Mouse (Mus musculus) heart, embryonic 11.5 days (tissue): ENCODE data around the gene Ece1. TPM values are rescaled to one million over a fixed set of nuclear protein-coding genes. Genes with fewer than 3 reads are reported as not detected.

ENCODE experiments used
- ATAC-seq: fragments of 200-750 bp; cut with Nextera tagmentation; replicated peaks from 2 replicates; pipeline ENCODE4 v1.8.0; 2017; ENCODE audit warnings: moderate library complexity; ENCODE audit not compliant: insufficient number of reproducible peaks, low FRiP score, low TSS enrichment
- H3K27ac ChIP-seq: fragments of 300-500 bp; sonication (generic); 2 replicates; pipeline ENCODE4 v1.5.1; 2014; ENCODE audit warnings: mild to moderate bottlenecking, low read depth, low read length
- H3K27me3 ChIP-seq: fragments of 300-500 bp; sonication (generic); 2 replicates; pipeline ENCODE4 v1.6.1; 2014; ENCODE audit warnings: mild to moderate bottlenecking, low read length, mixed read lengths; ENCODE audit not compliant: control insufficient read depth, insufficient read depth
- H3K36me3 ChIP-seq: fragments of 300-500 bp; sonication (generic); 2 replicates; pipeline ENCODE4 v1.6.1; 2014; ENCODE audit warnings: mild to moderate bottlenecking, low read length, moderate library complexity, mixed read lengths; ENCODE audit not compliant: control insufficient read depth, insufficient read depth
- H3K4me1 ChIP-seq: fragments of 300-500 bp; sonication (generic); 2 replicates; pipeline ENCODE4 v1.6.1; 2014; ENCODE audit warnings: low read length; ENCODE audit not compliant: control insufficient read depth, insufficient read depth
- H3K4me2 ChIP-seq: fragments of 300-500 bp; sonication (generic); 2 replicates; pipeline ENCODE4 v1.6.1; 2014; ENCODE audit warnings: mild to moderate bottlenecking, moderate library complexity
- H3K4me3 ChIP-seq: fragments of 300-500 bp; sonication (generic); 2 replicates; pipeline ENCODE4 v1.5.1; 2014; ENCODE audit warnings: low read depth, low read length
- H3K9ac ChIP-seq: fragments of 300-500 bp; sonication (generic); 2 replicates; pipeline ENCODE4 v1.6.1; 2014; ENCODE audit warnings: mild to moderate bottlenecking, low read depth, low read length, moderate library complexity
- H3K9me3 ChIP-seq: fragments of 300-500 bp; sonication (generic); replicated peaks from 2 replicates; pipeline ENCODE4 v1.6.1; 2016; ENCODE audit warnings: low read length; ENCODE audit not compliant: control insufficient read depth
- WGBS: fragments of 180-500 bp; shearing (Covaris S2); extraction: QIAGEN DNeasy Blood & Tissue Kit; methylation state at CpG from one replicate; pipeline ENCODE4 v1.1.7; 2014; ENCODE audit not compliant: insufficient replicate concordance; 5-methylcytosine and 5-hydroxymethylcytosine counted together
- polyA plus RNA-seq: library from polyadenylated mRNA; unstranded; fragments of >200 nt; fragmentation: Nextera tagmentation; extraction: Ambion mirVana; gene quantifications from 2 replicates; pipeline ENCODE4 v1.2.1, GENCODE M21; 2014

Ece1 gene
- polyA plus RNA-seq, 1 experiment from 2014 or later, result 129 TPM

- Histone ChIP-seq H3K4me3 (no peak overlapping the region), H3K9me3 (no peaks in the 10 kb centered on the region), H3K4me1 (no peaks in the 10 kb centered on the region), H3K36me3 (no peaks in the 10 kb centered on the region), H3K9ac (no peak overlapping the region), H3K4me2 (no peak overlapping the region), H3K27ac (no peak overlapping the region), H3K27me3 (no peaks in the 10 kb centered on the region)
- ATAC-seq, result no peak
- 74% methylated on average over 3 of the region's 3 CpGs for WGBS
Measured at GRCm38 (mm10) chr4:137823542-137823941, 38.5 kb upstream of the Ece1 start.

GRCm38 (mm10) chr4:137824881-137825280 lies 37.2 kb upstream of the Ece1 start:
- H3K36me3 ChIP-seq, result no peaks in the 10 kb centered on the region
- WGBS, result 75% methylated on average over 2 of the region's 2 CpGs
- H3K27ac ChIP-seq, result no peak overlapping the region
- no peak overlapping the region for H3K9ac ChIP-seq
- no peaks in the 10 kb centered on the region for H3K9me3 ChIP-seq
- no peak overlapping the region for H3K4me2 ChIP-seq
- no peak for ATAC-seq
- H3K4me1 ChIP-seq, result no peaks in the 10 kb centered on the region
- no peak overlapping the region for H3K4me3 ChIP-seq
- H3K27me3 ChIP-seq, result peaks cover 5% of the 10 kb centered on the region

- H3K4me3 ChIP-seq, result no peak overlapping the region
- no peak overlapping the region for H3K4me2 ChIP-seq
- H3K9ac ChIP-seq, result no peak overlapping the region
- H3K36me3 ChIP-seq, result no peaks in the 10 kb centered on the region
- H3K27me3 ChIP-seq, result peaks cover 12% of the 10 kb centered on the region
- ATAC-seq, result no peak
- no peaks in the 10 kb centered on the region for H3K9me3 ChIP-seq
- 15% methylated on average over 6 of the region's 6 CpGs for WGBS
- H3K4me1 ChIP-seq, result no peaks in the 10 kb centered on the region
- no peak overlapping the region for H3K27ac ChIP-seq
Measured at GRCm38 (mm10) chr4:137830380-137830779, 31.7 kb upstream of the Ece1 start.

GRCm38 (mm10) chr4:137831598-137831997 lies 30.4 kb upstream of the Ece1 start:
- H3K9me3 ChIP-seq, result no peaks in the 10 kb centered on the region
- no peak overlapping the region for H3K4me2 ChIP-seq
- H3K27ac ChIP-seq, result no peak overlapping the region
- H3K36me3 ChIP-seq, result no peaks in the 10 kb centered on the region
- H3K9ac ChIP-seq, result no peak overlapping the region
- peaks cover 12% of the 10 kb centered on the region for H3K27me3 ChIP-seq
- no peaks in the 10 kb centered on the region for H3K4me1 ChIP-seq
- 72% methylated on average over 11 of the region's 11 CpGs for WGBS
- ATAC-seq, result no peak
- no peak overlapping the region for H3K4me3 ChIP-seq

GRCm38 (mm10) chr4:137835624-137836337 lies 26.3 kb upstream of the Ece1 start:
- H3K4me2 ChIP-seq, result 0 out of 2 replicates have a peak overlapping the region, but pooled peaks have one; percentile 34

GRCm38 (mm10) chr4:137836741-137837140 lies 25.3 kb upstream of the Ece1 start:
- peaks cover 10% of the 10 kb centered on the region; the same call in 1 of the 2 replicates for H3K27me3 ChIP-seq
- no peak overlapping the region for H3K4me3 ChIP-seq
- no peak overlapping the region for H3K4me2 ChIP-seq
- no peak overlapping the region for H3K9ac ChIP-seq
- H3K27ac ChIP-seq, result no peak overlapping the region
- WGBS, result 78% methylated on average over 5 of the region's 5 CpGs
- H3K4me1 ChIP-seq, result no peaks in the 10 kb centered on the region
- H3K9me3 ChIP-seq, result no peaks in the 10 kb centered on the region
- ATAC-seq, result no peak
- H3K36me3 ChIP-seq, result no peaks in the 10 kb centered on the region

More at GRCm38 (mm10) chr4:137835624-137836337, 26.3 kb upstream of the Ece1 start:
- peak; percentile 69 for ATAC-seq
- Histone ChIP-seq H3K36me3 (no peaks in the 10 kb centered on the region), H3K27ac (no peak overlapping the region), H3K4me1 (no peaks in the 10 kb centered on the region), H3K4me3 (no peak overlapping the region), H3K27me3 (peaks cover 8% of the 10 kb centered on the region; the same call in 1 of the 2 replicates), H3K9me3 (no peaks in the 10 kb centered on the region), H3K9ac (no peak overlapping the region)
- 10% methylated on average over 14 of the region's 14 CpGs for WGBS

GRCm38 (mm10) chr4:137837792-137838191 lies 24.2 kb upstream of the Ece1 start:
- peaks cover 10% of the 10 kb centered on the region; the same call in 1 of the 2 replicates for H3K27me3 ChIP-seq
- ATAC-seq, result no peak
- no peak overlapping the region for H3K4me3 ChIP-seq
- H3K36me3 ChIP-seq, result no peaks in the 10 kb centered on the region
- 72% methylated on average over 8 of the region's 8 CpGs for WGBS
- H3K27ac ChIP-seq, result no peak overlapping the region
- no peaks in the 10 kb centered on the region for H3K4me1 ChIP-seq
- H3K4me2 ChIP-seq, result no peak overlapping the region
- H3K9me3 ChIP-seq, result no peaks in the 10 kb centered on the region
- H3K9ac ChIP-seq, result no peak overlapping the region

GRCm38 (mm10) chr4:137838791-137839190 lies 23.2 kb upstream of the Ece1 start:
- Histone ChIP-seq H3K27me3 (peaks cover 10% of the 10 kb centered on the region; the same call in 1 of the 2 replicates), H3K4me3 (no peak overlapping the region), H3K27ac (no peak overlapping the region), H3K9me3 (no peaks in the 10 kb centered on the region), H3K36me3 (no peaks in the 10 kb centered on the region), H3K4me1 (no peaks in the 10 kb centered on the region), H3K4me2 (no peak overlapping the region), H3K9ac (no peak overlapping the region)
- WGBS, result 82% methylated on average over 2 of the region's 2 CpGs
- no peak for ATAC-seq

GRCm38 (mm10) chr4:137839452-137839851 lies 22.6 kb upstream of the Ece1 start:
- H3K4me2 ChIP-seq, result no peak overlapping the region
- H3K27me3 ChIP-seq, result peaks cover 10% of the 10 kb centered on the region; the same call in 1 of the 2 replicates
- H3K27ac ChIP-seq, result no peak overlapping the region
- H3K4me3 ChIP-seq, result no peak overlapping the region
- H3K36me3 ChIP-seq, result no peaks in the 10 kb centered on the region
- no peaks in the 10 kb centered on the region for H3K4me1 ChIP-seq
- 79% methylated on average over 5 of the region's 5 CpGs for WGBS
- no peak for ATAC-seq
- no peaks in the 10 kb centered on the region for H3K9me3 ChIP-seq
- no peak overlapping the region for H3K9ac ChIP-seq
